Mouse (Mus musculus) G1E (cell line): Measurements from ENCODE around the gene Extl2. TPM values are rescaled to one million over a fixed set of nuclear protein-coding genes. Genes with fewer than 3 reads are reported as not detected.

Experiments used
- ATAC-seq: 2 replicates; pipeline ENCODE4 v1.8.0; 2016; ENCODE audit warnings: mild to moderate bottlenecking; ENCODE audit not compliant: insufficient number of reproducible peaks, poor library complexity, low FRiP score, severe bottlenecking; ENCODE audit errors: extremely low read depth
- DNase-seq: peaks from one replicate; pipeline ENCODE4 v3.0.0; 2012; ENCODE audit warnings: low spot score
- H3K27me3 ChIP-seq: 2 replicates; pipeline ENCODE4 v1.6.1; 2012; ENCODE audit warnings: mild to moderate bottlenecking, low read length, inconsistent platforms; ENCODE audit not compliant: insufficient read depth
- H3K36me3 ChIP-seq: replicated peaks from 2 replicates; pipeline ENCODE3; 2012; ENCODE audit warnings: mild to moderate bottlenecking, inconsistent platforms
- H3K4me1 ChIP-seq: 2 replicates; pipeline ENCODE4 v1.6.1; 2012; ENCODE audit warnings: low read depth, low read length, inconsistent platforms, mixed read lengths; ENCODE audit not compliant: insufficient read depth
- H3K4me3 ChIP-seq: 2 replicates; pipeline ENCODE4 v1.5.1; 2012; ENCODE audit warnings: low read depth, mild to moderate bottlenecking, inconsistent platforms, low read length, moderate library complexity, mixed read lengths
- H3K9me3 ChIP-seq: replicated peaks from 2 replicates; pipeline ENCODE4 v1.6.1; 2012; ENCODE audit warnings: inconsistent platforms
- CTCF ChIP-seq: IDR thresholded peaks from 2 replicates; pipeline ENCODE4 v1.5.1; 2012; ENCODE audit warnings: low read depth, low read length, inconsistent platforms, mixed read lengths
- GATA1 ChIP-seq: IDR thresholded peaks from 2 replicates; pipeline ENCODE4 v1.6.1; 2012; ENCODE audit warnings: borderline replicate concordance, low read length, inconsistent platforms, mixed read lengths
- GATA2 ChIP-seq: IDR thresholded peaks from 2 replicates; pipeline ENCODE4 v1.6.1; 2012; ENCODE audit warnings: low read depth, low read length, inconsistent platforms, borderline replicate concordance
- POLR2AphosphoS5 ChIP-seq: IDR thresholded peaks from 2 replicates; pipeline ENCODE4 v1.6.1; 2012; ENCODE audit warnings: low read depth, low read length, inconsistent platforms; ENCODE audit not compliant: insufficient replicate concordance
- TAL1 ChIP-seq: conservative IDR thresholded peaks from 2 replicates; pipeline ENCODE4 v1.6.1; 2012; ENCODE audit warnings: low read depth, low read length, inconsistent platforms, mixed read lengths
- polyA plus RNA-seq: library from polyadenylated mRNA; stranded (reverse); fragments of >175 nt; gene quantifications from 2 replicates; pipeline ENCODE4 v1.2.3, GENCODE M21; 2012
- total RNA-seq, 2 experiments: library from RNA; stranded (forward) in 1 of 2; stranded (reverse) in 1 of 2; fragments of 200-1000 nt in 1 of 2; fragments of >200 nt in 1 of 2; fragmentation: Nextera tagmentation in 1 of 2; gene quantifications; 2 replicates each; pipeline ENCODE4 v1.2.3; 2014 to 2017

Gene Extl2
- total and polyA plus RNA-seq, 3 experiments = 6.9 to 9.1 (median 7.4) TPM

- no peak for TF ChIP-seq POLR2AphosphoS5
- no peak for TF ChIP-seq CTCF
- no peak for TF ChIP-seq GATA2
- no peak for TF ChIP-seq GATA1
- TF ChIP-seq TAL1 = no peak
- no peak overlapping the region for H3K4me3 ChIP-seq
- no peaks in the 10 kb centered on the region for H3K27me3 ChIP-seq
- DNase-seq = no peak
- no peaks in the 10 kb centered on the region for H3K36me3 ChIP-seq
- no peaks in the 10 kb centered on the region for H3K9me3 ChIP-seq
- no peak for ATAC-seq
- H3K4me1 ChIP-seq = no peaks in the 10 kb centered on the region
Observed at GRCm38 (mm10) chr3:116060320-116060719, 53.1 kb downstream of the Extl2 start.

- Histone ChIP-seq H3K4me3 (no peak overlapping the region), H3K9me3 (no peaks in the 10 kb centered on the region), H3K4me1 (no peaks in the 10 kb centered on the region), H3K27me3 (no peaks in the 10 kb centered on the region), H3K36me3 (no peaks in the 10 kb centered on the region)
- TF ChIP-seq GATA2 (no peak), CTCF (no peak), POLR2AphosphoS5 (no peak), TAL1 (no peak), GATA1 (no peak)
- no peak for ATAC-seq
- no peak for DNase-seq
Observed at GRCm38 (mm10) chr3:116062141-116062540, 54.9 kb downstream of the Extl2 start.

DNA sequence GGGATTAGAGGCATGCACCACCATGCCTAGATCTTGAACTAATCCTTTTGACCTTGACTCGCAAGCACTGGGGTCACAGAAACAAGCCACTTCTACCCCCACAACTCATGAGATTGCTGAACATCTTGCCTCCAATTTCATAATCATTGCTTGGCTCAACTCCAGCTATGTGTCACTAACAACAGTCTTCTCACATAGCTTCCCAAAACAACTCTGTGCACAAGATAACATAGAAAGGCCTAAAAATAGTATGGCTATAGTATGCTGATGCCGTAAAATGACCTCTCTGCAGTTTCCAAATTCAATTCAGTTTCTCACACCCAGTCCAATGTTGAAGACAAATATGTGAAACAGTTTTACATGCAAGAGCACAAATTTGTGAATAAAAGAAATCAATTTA is 65.3 kb downstream of the Extl2 start:
- no peak for DNase-seq
- no peak for ATAC-seq
- Histone ChIP-seq H3K9me3 (no peaks in the 10 kb centered on the region), H3K4me1 (no peaks in the 10 kb centered on the region), H3K36me3 (no peaks in the 10 kb centered on the region), H3K4me3 (no peak overlapping the region), H3K27me3 (no peaks in the 10 kb centered on the region)
- no peak for TF ChIP-seq GATA1
- no peak for TF ChIP-seq TAL1

DNA sequence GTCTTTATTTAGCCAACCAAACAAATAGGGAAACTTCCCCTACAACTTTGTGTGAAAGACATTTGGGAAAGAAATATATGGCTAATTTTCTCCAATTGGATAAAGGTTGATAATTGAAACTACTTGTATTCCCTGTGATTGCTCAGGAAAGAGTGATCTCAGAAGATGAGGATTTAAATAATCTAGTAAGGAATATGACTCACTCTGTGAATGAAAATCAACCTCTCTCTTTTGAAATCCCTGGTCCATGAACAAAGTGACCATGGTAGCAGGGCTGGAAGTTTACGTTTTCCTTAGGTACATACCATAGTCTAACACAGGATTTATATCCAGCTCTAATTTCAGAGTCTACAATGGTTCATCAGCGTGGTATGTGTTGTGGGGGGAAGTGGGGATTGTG is 69.5 kb downstream of the Extl2 start:
- Histone ChIP-seq H3K36me3 (no peaks in the 10 kb centered on the region), H3K9me3 (no peaks in the 10 kb centered on the region), H3K27me3 (no peaks in the 10 kb centered on the region), H3K4me3 (no peak overlapping the region), H3K4me1 (no peaks in the 10 kb centered on the region)
- ATAC-seq (no peak), DNase-seq (no peak)
- no peak for TF ChIP-seq GATA2
- no peak for TF ChIP-seq GATA1
- no peak for TF ChIP-seq POLR2AphosphoS5
- no peak for TF ChIP-seq CTCF
- TF ChIP-seq TAL1 = no peak

- H3K36me3 ChIP-seq = no peaks in the 10 kb centered on the region
- ATAC-seq (no peak), DNase-seq (no peak)
- TF ChIP-seq POLR2AphosphoS5 (no peak), CTCF (no peak), GATA1 (no peak), GATA2 (no peak), TAL1 (no peak)
- no peaks in the 10 kb centered on the region for H3K4me1 ChIP-seq
- H3K4me3 ChIP-seq = no peak overlapping the region
- H3K27me3 ChIP-seq = no peaks in the 10 kb centered on the region
- no peaks in the 10 kb centered on the region for H3K9me3 ChIP-seq
Observed at GRCm38 (mm10) chr3:116078490-116078889, 71.2 kb downstream of the Extl2 start.

Other genes starting within 250 kb of the Extl2 start
- 38.4 and 50.3 TPM in 2 replicates for gene Dph5, start 119.6 kb upstream of the Extl2 start, total RNA-seq (2014; fragmentation: Nextera tagmentation)
- 54.7 and 56.9 TPM in 2 replicates for gene Dph5, start 119.6 kb upstream of the Extl2 start, total RNA-seq (2017)
- gene Dph5, start 119.6 kb upstream of the Extl2 start, polyA plus RNA-seq = 1.7 and 1.8 TPM in 2 replicates
- gene Slc30a7, start 56 bp upstream of the Extl2 start, total RNA-seq (2014; fragmentation: Nextera tagmentation) = 25.8 and 28.2 TPM in 2 replicates
- gene Slc30a7, start 56 bp upstream of the Extl2 start, total RNA-seq (2017) = 29.9 and 38.4 TPM in 2 replicates
- gene Slc30a7, start 56 bp upstream of the Extl2 start, polyA plus RNA-seq = 1.9 and 3.0 TPM in 2 replicates
- gene Vcam1, start 122.2 kb downstream of the Extl2 start, total RNA-seq (2014; fragmentation: Nextera tagmentation) = 5.0 TPM in 1 of 2 replicates, not detected in the other
- 0.06 and 0.33 TPM in 2 replicates for gene Vcam1, start 122.2 kb downstream of the Extl2 start, total RNA-seq (2017)
- not detected in 2 replicates for gene Vcam1, start 122.2 kb downstream of the Extl2 start, polyA plus RNA-seq
- gene Gpr88, start 246.0 kb downstream of the Extl2 start, total RNA-seq (2014; fragmentation: Nextera tagmentation) = not detected in 2 replicates
- gene Gpr88, start 246.0 kb downstream of the Extl2 start, total RNA-seq (2017) = 0.16 TPM in 1 of 2 replicates, not detected in the other
- not detected in 2 replicates for gene Gpr88, start 246.0 kb downstream of the Extl2 start, polyA plus RNA-seq